Mouse (Mus musculus): ENCODE measurements at regions not wholly inside any gene's neighbourhood (a gene's known extent, or its start where the extent isn't known, plus 50 kb on each side); places are given as distances from the start of the nearest gene placed in this dataset.

DNA sequence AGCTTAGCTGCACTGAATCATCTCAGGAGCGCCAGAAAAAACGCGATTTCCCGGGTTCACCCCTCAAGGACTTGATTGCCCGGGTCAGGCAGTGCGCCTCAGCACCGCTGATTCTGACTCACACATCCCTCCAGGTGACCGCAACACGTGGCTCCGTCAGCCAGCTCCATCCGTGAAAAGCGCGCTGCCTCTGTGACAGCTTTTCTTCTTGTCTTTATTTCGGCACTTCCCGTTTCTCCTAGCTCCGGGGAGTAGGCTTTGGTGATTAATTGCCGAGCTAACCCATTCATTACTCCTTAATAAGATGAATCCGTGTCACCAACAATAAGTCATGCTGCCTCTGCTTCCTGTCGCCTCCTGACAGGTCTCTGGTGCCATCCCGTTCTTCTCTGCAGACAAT, 108.6 kb downstream of the Katnal1 start:
- Histone ChIP-seq H3K9me3 (no peaks in the 10 kb centered on the region), H3K4me1 (replicated peaks) (peaks cover 10% of the 10 kb centered on the region), H3K9ac (replicated peaks) (no peak overlapping the region), H3K27ac (no peak overlapping the region), H3K4me3 (replicated peaks) (no peak overlapping the region), H3K4me2 (peak overlapping the region; percentile 38), H3K27me3 (peaks cover 33% of the 10 kb centered on the region), H3K36me3 (no peaks in the 10 kb centered on the region)
- no peak for ATAC-seq (ENCODE audit: insufficient number of reproducible peaks, insufficient read depth, low FRiP score, low TSS enrichment, low read depth)
- WGBS, result 10% methylated on average over 20 of the region's 20 CpGs

- H3K4me1 ChIP-seq (replicated peaks), result peaks cover 10% of the 10 kb centered on the region
- H3K4me3 ChIP-seq (replicated peaks), result no peak overlapping the region
- H3K9me3 ChIP-seq, result peaks cover 3% of the 10 kb centered on the region; the same call in 1 of the 2 replicates
- peaks cover 35% of the 10 kb centered on the region for H3K27me3 ChIP-seq
- H3K27ac ChIP-seq, result no peak overlapping the region
- WGBS, result 55% methylated on average over 6 of the region's 6 CpGs
- H3K9ac ChIP-seq (replicated peaks), result no peak overlapping the region
- ATAC-seq (ENCODE audit: insufficient number of reproducible peaks, insufficient read depth, low FRiP score, low TSS enrichment, low read depth), result no peak
- H3K4me2 ChIP-seq, result no peak overlapping the region
- no peaks in the 10 kb centered on the region for H3K36me3 ChIP-seq
Observed at GRCm38 (mm10) chr5:148819423-148819822, 109.7 kb downstream of the Katnal1 start.

DNA sequence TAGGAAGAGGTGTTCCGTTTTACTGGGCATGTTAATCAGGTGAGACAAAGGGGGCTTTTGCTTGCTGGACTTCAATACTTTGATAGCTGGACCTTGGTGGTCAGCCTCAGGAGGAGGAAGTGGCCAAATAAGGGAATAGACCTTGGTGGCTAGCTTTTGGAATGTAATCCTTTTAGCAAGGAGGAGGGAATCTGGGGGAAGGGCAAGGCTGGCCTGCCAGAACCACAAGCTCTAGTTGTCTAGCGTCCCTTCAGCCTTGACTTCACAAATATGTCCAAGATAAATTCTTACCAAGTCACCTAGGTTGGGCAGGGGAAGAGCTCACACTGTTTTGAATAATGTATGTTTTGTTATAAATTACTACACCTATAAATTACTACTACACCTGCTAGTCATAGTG, 110.4 kb downstream of the Katnal1 start:
- H3K4me3 ChIP-seq (replicated peaks), result no peak overlapping the region
- ATAC-seq (ENCODE audit: insufficient number of reproducible peaks, insufficient read depth, low FRiP score, low TSS enrichment, low read depth), result no peak
- peaks cover 3% of the 10 kb centered on the region; the same call in 1 of the 2 replicates for H3K9me3 ChIP-seq
- no peaks in the 10 kb centered on the region for H3K36me3 ChIP-seq
- H3K4me1 ChIP-seq (replicated peaks), result peaks cover 10% of the 10 kb centered on the region
- no peak overlapping the region for H3K27ac ChIP-seq
- 79% methylated on average over 2 of the region's 2 CpGs for WGBS
- no peak overlapping the region for H3K4me2 ChIP-seq
- peaks cover 35% of the 10 kb centered on the region for H3K27me3 ChIP-seq
- no peak overlapping the region for H3K9ac ChIP-seq (replicated peaks)

DNA sequence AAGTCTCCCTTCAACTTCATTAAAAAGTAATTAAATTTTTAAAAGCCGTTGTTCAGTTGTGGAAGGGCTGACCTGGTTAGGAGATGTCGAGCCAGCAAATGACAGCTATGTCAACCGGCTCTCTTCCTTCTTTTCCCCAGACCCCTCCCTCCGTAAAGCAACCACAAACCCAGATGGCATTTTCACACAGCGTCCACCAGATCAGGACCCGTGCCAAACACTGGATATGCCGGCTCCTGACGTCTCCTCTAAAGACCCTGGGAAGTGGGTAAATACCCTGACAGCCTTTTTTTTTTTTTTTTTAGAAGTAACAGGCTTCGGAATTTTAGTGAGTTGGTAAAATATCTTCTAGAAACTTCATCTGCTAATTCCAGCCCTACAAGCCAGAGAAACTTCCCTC, 116.3 kb downstream of the Katnal1 start:
- Histone ChIP-seq H3K27me3 (peaks cover 24% of the 10 kb centered on the region), H3K4me3 (replicated peaks) (no peak overlapping the region), H3K27ac (no peak overlapping the region), H3K4me2 (no peak overlapping the region), H3K9me3 (peaks cover 3% of the 10 kb centered on the region; the same call in 1 of the 2 replicates), H3K9ac (replicated peaks) (no peak overlapping the region), H3K36me3 (no peaks in the 10 kb centered on the region), H3K4me1 (replicated peaks) (peaks cover 11% of the 10 kb centered on the region)
- no peak for ATAC-seq (ENCODE audit: insufficient number of reproducible peaks, insufficient read depth, low FRiP score, low TSS enrichment, low read depth)
- WGBS, result 73% methylated on average over 9 of the region's 9 CpGs

- WGBS, result 14% methylated on average over 13 of the region's 13 CpGs
- H3K4me2 ChIP-seq, result no peak overlapping the region
- peaks cover 6% of the 10 kb centered on the region for H3K9me3 ChIP-seq
- no peak overlapping the region for H3K4me3 ChIP-seq (replicated peaks)
- no peak overlapping the region for H3K27ac ChIP-seq
- no peaks in the 10 kb centered on the region for H3K36me3 ChIP-seq
- peaks cover 11% of the 10 kb centered on the region for H3K4me1 ChIP-seq (replicated peaks)
- H3K27me3 ChIP-seq, result peaks cover 24% of the 10 kb centered on the region
- no peak for ATAC-seq (ENCODE audit: insufficient number of reproducible peaks, insufficient read depth, low FRiP score, low TSS enrichment, low read depth)
- no peak overlapping the region for H3K9ac ChIP-seq (replicated peaks)
Observed at GRCm38 (mm10) chr5:148812016-148812415, 117.1 kb downstream of the Katnal1 start.

GRCm38 (mm10) chr5:148809485-148809884, 119.6 kb downstream of the Katnal1 start:
- H3K4me2 ChIP-seq, result no peak overlapping the region
- H3K9me3 ChIP-seq, result peaks cover 9% of the 10 kb centered on the region
- no peak for ATAC-seq (ENCODE audit: insufficient number of reproducible peaks, insufficient read depth, low FRiP score, low TSS enrichment, low read depth)
- H3K9ac ChIP-seq (replicated peaks), result no peak overlapping the region
- no peak overlapping the region for H3K4me3 ChIP-seq (replicated peaks)
- peaks cover 22% of the 10 kb centered on the region for H3K27me3 ChIP-seq
- WGBS, result 57% methylated on average over 3 of the region's 3 CpGs
- H3K27ac ChIP-seq, result no peak overlapping the region
- peaks cover 11% of the 10 kb centered on the region for H3K4me1 ChIP-seq (replicated peaks)
- H3K36me3 ChIP-seq, result no peaks in the 10 kb centered on the region

- Histone ChIP-seq H3K4me1 (replicated peaks) (peaks cover 11% of the 10 kb centered on the region), H3K9me3 (peaks cover 9% of the 10 kb centered on the region), H3K27ac (no peak overlapping the region), H3K4me2 (peak overlapping the region; percentile 35), H3K4me3 (replicated peaks) (no peak overlapping the region), H3K36me3 (no peaks in the 10 kb centered on the region), H3K27me3 (peaks cover 22% of the 10 kb centered on the region), H3K9ac (replicated peaks) (no peak overlapping the region)
- ATAC-seq (ENCODE audit: insufficient number of reproducible peaks, insufficient read depth, low FRiP score, low TSS enrichment, low read depth), result peak; percentile 43; the same call in 1 of the 2 replicates
- WGBS, result 22% methylated on average over 10 of the region's 10 CpGs
Observed at GRCm38 (mm10) chr5:148809055-148809454, 120.1 kb downstream of the Katnal1 start.

DNA sequence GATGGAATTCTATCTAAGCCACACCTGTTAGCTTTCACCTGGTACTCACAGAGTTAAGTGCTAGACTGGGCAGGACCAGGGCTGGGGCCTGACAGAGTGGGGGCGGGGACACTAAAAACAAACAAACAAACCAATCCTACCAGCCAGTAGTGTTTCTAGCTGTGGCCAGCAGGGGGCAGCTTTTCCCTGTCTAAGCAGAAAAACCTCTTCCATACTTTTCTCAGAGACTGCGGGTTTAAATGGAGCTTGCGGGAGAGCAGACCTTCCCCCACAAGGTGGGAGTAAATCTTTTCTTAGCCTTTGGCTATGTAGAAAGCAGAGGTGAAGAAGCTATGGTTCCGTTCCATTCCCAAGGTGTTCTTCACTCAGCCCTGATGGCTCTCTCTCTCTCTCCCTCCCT, 120.7 kb downstream of the Katnal1 start:
- no peak for ATAC-seq (ENCODE audit: insufficient number of reproducible peaks, insufficient read depth, low FRiP score, low TSS enrichment, low read depth)
- peak overlapping the region; percentile 35 for H3K4me2 ChIP-seq
- WGBS, result 3% methylated on average over 4 of the region's 4 CpGs

GRCm38 (mm10) chr5:148807612-148808011, 121.5 kb downstream of the Katnal1 start:
- ATAC-seq (ENCODE audit: insufficient number of reproducible peaks, insufficient read depth, low FRiP score, low TSS enrichment, low read depth), result no peak
- Histone ChIP-seq H3K9ac (replicated peaks) (no peak overlapping the region), H3K27me3 (peaks cover 22% of the 10 kb centered on the region), H3K9me3 (peaks cover 9% of the 10 kb centered on the region), H3K4me3 (replicated peaks) (no peak overlapping the region), H3K4me2 (no peak overlapping the region), H3K27ac (no peak overlapping the region), H3K36me3 (no peaks in the 10 kb centered on the region), H3K4me1 (replicated peaks) (peaks cover 13% of the 10 kb centered on the region)
- WGBS, result 89% methylated on average over 4 of the region's 4 CpGs

More for the DNA sequence above, 120.7 kb downstream of the Katnal1 start:
- H3K4me3 ChIP-seq (replicated peaks), result no peak overlapping the region
- peaks cover 22% of the 10 kb centered on the region for H3K27me3 ChIP-seq
- H3K4me1 ChIP-seq (replicated peaks), result peaks cover 11% of the 10 kb centered on the region
- H3K36me3 ChIP-seq, result no peaks in the 10 kb centered on the region
- no peak overlapping the region for H3K27ac ChIP-seq
- peaks cover 9% of the 10 kb centered on the region for H3K9me3 ChIP-seq
- no peak overlapping the region for H3K9ac ChIP-seq (replicated peaks)

- no peaks in the 10 kb centered on the region for H3K36me3 ChIP-seq
- H3K9me3 ChIP-seq, result peaks cover 9% of the 10 kb centered on the region
- H3K9ac ChIP-seq (replicated peaks), result no peak overlapping the region
- ATAC-seq (ENCODE audit: insufficient number of reproducible peaks, insufficient read depth, low FRiP score, low TSS enrichment, low read depth), result no peak
- no peak overlapping the region for H3K4me3 ChIP-seq (replicated peaks)
- WGBS, result 39% methylated on average over 3 of the region's 3 CpGs
- no peak overlapping the region for H3K4me2 ChIP-seq
- peaks cover 14% of the 10 kb centered on the region for H3K4me1 ChIP-seq (replicated peaks)
- peaks cover 4% of the 10 kb centered on the region; the same call in 1 of the 2 replicates for H3K27me3 ChIP-seq
- no peak overlapping the region for H3K27ac ChIP-seq
Observed at GRCm38 (mm10) chr5:148805030-148805429, 124.1 kb downstream of the Katnal1 start.

- peaks cover 9% of the 10 kb centered on the region for H3K9me3 ChIP-seq
- no peak overlapping the region for H3K9ac ChIP-seq (replicated peaks)
- H3K27me3 ChIP-seq, result no peaks in the 10 kb centered on the region
- ATAC-seq (ENCODE audit: insufficient number of reproducible peaks, insufficient read depth, low FRiP score, low TSS enrichment, low read depth), result no peak
- no peak overlapping the region for H3K27ac ChIP-seq
- no peak overlapping the region for H3K4me3 ChIP-seq (replicated peaks)
- H3K4me2 ChIP-seq, result no peak overlapping the region
- no peaks in the 10 kb centered on the region for H3K36me3 ChIP-seq
- 90% methylated on average over 14 of the region's 14 CpGs for WGBS
- peaks cover 9% of the 10 kb centered on the region for H3K4me1 ChIP-seq (replicated peaks)
Observed at GRCm38 (mm10) chr5:148803772-148804171, 125.3 kb downstream of the Katnal1 start.

GRCm38 (mm10) chr5:148802720-148803119, 126.4 kb downstream of the Katnal1 start:
- no peak overlapping the region for H3K9ac ChIP-seq (replicated peaks)
- 67% methylated on average over 9 of the region's 9 CpGs for WGBS
- no peaks in the 10 kb centered on the region for H3K27me3 ChIP-seq
- no peak for ATAC-seq (ENCODE audit: insufficient number of reproducible peaks, insufficient read depth, low FRiP score, low TSS enrichment, low read depth)
- no peak overlapping the region for H3K4me3 ChIP-seq (replicated peaks)
- peaks cover 8% of the 10 kb centered on the region for H3K9me3 ChIP-seq
- no peaks in the 10 kb centered on the region for H3K36me3 ChIP-seq
- no peak overlapping the region for H3K27ac ChIP-seq
- H3K4me1 ChIP-seq (replicated peaks), result peaks cover 15% of the 10 kb centered on the region; the same call in 1 of the 2 replicates
- H3K4me2 ChIP-seq, result no peak overlapping the region

All from limb, embryonic 12.5 days (tissue).